Mouse (Mus musculus) G1E (cell line): ENCODE measurements around the gene Ctsa.

Source experiments
- CTCF ChIP-seq: IDR thresholded peaks from 2 replicates; pipeline ENCODE4 v1.5.1; 2012; ENCODE audit warnings: low read depth, low read length, inconsistent platforms, mixed read lengths
- GATA2 ChIP-seq: IDR thresholded peaks from 2 replicates; pipeline ENCODE4 v1.6.1; 2012; ENCODE audit warnings: low read depth, low read length, inconsistent platforms, borderline replicate concordance
- POLR2AphosphoS5 ChIP-seq: IDR thresholded peaks from 2 replicates; pipeline ENCODE4 v1.6.1; 2012; ENCODE audit warnings: low read depth, low read length, inconsistent platforms; ENCODE audit not compliant: insufficient replicate concordance

DNA sequence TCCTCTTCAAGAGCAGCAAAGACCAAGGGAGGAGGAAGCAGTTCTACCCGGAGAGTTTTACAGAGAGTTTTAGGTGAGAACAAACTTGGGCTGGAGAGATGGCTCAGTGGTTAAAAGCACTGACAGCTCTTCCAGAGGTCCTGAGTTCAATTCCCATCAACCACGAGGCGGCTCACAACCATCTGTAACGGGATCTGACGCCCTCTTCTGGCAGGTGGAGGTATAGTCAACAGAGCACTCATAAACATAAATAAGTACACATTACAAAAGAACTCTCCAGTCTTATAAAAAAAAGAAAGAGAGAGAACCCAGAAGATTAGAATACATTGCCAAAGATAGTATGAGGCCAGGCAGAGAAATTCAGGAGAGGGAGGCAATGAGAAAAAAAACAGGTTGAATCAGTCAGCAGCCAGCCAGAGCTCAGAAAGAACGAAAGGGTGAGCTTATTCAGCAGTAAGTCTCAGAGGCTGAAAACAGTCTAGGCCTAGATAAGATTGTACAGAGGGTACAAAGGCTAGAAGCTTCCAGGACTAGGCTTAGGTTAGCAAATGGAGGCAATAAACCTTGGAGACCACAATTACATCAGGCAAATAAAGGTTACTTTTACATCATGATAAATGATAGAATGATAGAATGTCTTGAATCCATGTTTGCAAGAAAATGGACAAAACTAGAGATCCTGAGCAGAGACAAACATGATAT lies 39.1 kb downstream of the Ctsa start:
- TF ChIP-seq CTCF (no peak), GATA2 (no peak), POLR2AphosphoS5 (no peak)
